Mouse (Mus musculus) adrenal gland, postnatal 10 days (tissue): ENCODE measurements around the gene Rab29. TPM values are rescaled to one million over a fixed set of nuclear protein-coding genes. Genes with fewer than 3 reads are reported as not detected.

Experiments
- total RNA-seq, 2 experiments: library from RNA; stranded (reverse); gene quantifications; 2 replicates each; pipeline ENCODE4 v1.2.3; 2021

Rab29 gene
- total RNA-seq, 2 experiments from 2014 or later = 14.1 to 15.7 TPM

Other genes with a start within 250 kb of the Rab29 start
- 10 to 100 TPM in 1 of 2 experiments, 1 to 10 TPM in 1; 9.9 to 21.1 TPM for gene Ctse, start 228.9 kb upstream of the Rab29 start, total RNA-seq
- gene Rab7b, start 178.5 kb upstream of the Rab29 start, total RNA-seq = 1 to 10 TPM; 4.7 to 5.1 TPM
- under 1 TPM in 1 of 2 experiments, not detected in 1; 0.15 TPM for gene Slc26a9, start 123.2 kb upstream of the Rab29 start, total RNA-seq
- 10 to 100 TPM; 14.7 to 19.1 TPM for gene Pm20d1, start 69.8 kb upstream of the Rab29 start, total RNA-seq
- gene Slc41a1, start 39.7 kb upstream of the Rab29 start, total RNA-seq = 10 to 100 TPM; 33.0 to 45.0 TPM
- gene Nucks1, start 43.3 kb downstream of the Rab29 start, total RNA-seq = 100 to 1,000 TPM; 124 to 131 TPM
- gene Slc45a3, start 95.7 kb downstream of the Rab29 start, total RNA-seq = 10 to 100 TPM in 1 of 2 experiments, 1 to 10 TPM in 1; 9.9 to 13.8 TPM
- 100 to 1,000 TPM; 115 to 128 TPM for gene Elk4, start 140.4 kb downstream of the Rab29 start, total RNA-seq
- 1 to 10 TPM; 4.1 to 5.4 TPM for gene Mfsd4a, start 200.8 kb downstream of the Rab29 start, total RNA-seq